Mouse (Mus musculus) heart, adult 2 months (tissue): ENCODE results near the gene Exog. TPM values are rescaled to one million over a fixed set of nuclear protein-coding genes. Genes with fewer than 3 reads are reported as not detected.

Source experiments
- DNase-seq, 2 experiments: peaks; one replicate each; pipeline ENCODE4 v3.0.0; 2021
- H3K27ac ChIP-seq: fragments of 200-600 bp; 2 replicates; pipeline ENCODE4 v1.8.1; 2022
- H3K27me3 ChIP-seq: fragments of 200-500 bp; 2 replicates; pipeline ENCODE4 v1.6.1; 2012; ENCODE audit warnings: mild to moderate bottlenecking, low read length, inconsistent platforms, mixed read lengths; ENCODE audit not compliant: control insufficient read depth, insufficient read depth
- H3K36me3 ChIP-seq: fragments of 200-500 bp; 2 replicates; pipeline ENCODE4 v1.6.1; 2012; ENCODE audit warnings: low read length, inconsistent platforms; ENCODE audit not compliant: control insufficient read depth, insufficient read depth
- H3K4me1 ChIP-seq: fragments of 200-500 bp; 2 replicates; pipeline ENCODE4 v1.6.1; 2011; ENCODE audit warnings: low read length; ENCODE audit not compliant: control insufficient read depth, insufficient read depth
- H3K4me3 ChIP-seq: fragments of 200-600 bp; 2 replicates; pipeline ENCODE4 v1.8.1; 2022
- H3K79me2 ChIP-seq: fragments of 200-500 bp; replicated peaks from 2 replicates; pipeline ENCODE4 v1.6.1; 2012; ENCODE audit warnings: mild to moderate bottlenecking, inconsistent platforms, low read length, moderate library complexity, mixed read lengths; ENCODE audit not compliant: control insufficient read depth, insufficient read depth
- H3K9ac ChIP-seq: fragments of 200-500 bp; 2 replicates; pipeline ENCODE4 v1.6.1; 2012; ENCODE audit warnings: low read depth, mild to moderate bottlenecking, control low read depth, inconsistent platforms, low read length, mixed read lengths
- CTCF ChIP-seq: fragments of 200-600 bp; IDR thresholded peaks from 2 replicates; pipeline ENCODE4 v1.8.1; 2022; ENCODE audit warnings: antibody characterized with exemption, mild to moderate bottlenecking, moderate library complexity
- EP300 ChIP-seq: fragments of 200-500 bp; IDR thresholded peaks from 2 replicates; pipeline ENCODE4 v1.6.1; 2011; ENCODE audit warnings: low read depth, low read length, control low read depth; ENCODE audit not compliant: insufficient read depth
- POLR2A ChIP-seq: fragments of 200-500 bp; IDR thresholded peaks from 2 replicates; pipeline ENCODE4 v1.6.1; 2011; ENCODE audit warnings: mild to moderate bottlenecking, low read depth, low read length, control low read depth; ENCODE audit not compliant: insufficient read depth
- WGBS: fragments of 180-500 bp; shearing (Covaris S2); methylation state at CpG from one replicate; pipeline ENCODE4 v1.1.7; 2018; 5-methylcytosine and 5-hydroxymethylcytosine counted together
- intact Hi-C: fragments of 180-260 bp; cut with DNase I; formaldehyde crosslinking; loops from one replicate; pipeline ENCODE4 v1.15.1; 2025
- polyA plus RNA-seq: library from polyadenylated mRNA; depleted of rRNA; stranded (reverse); fragments of >200 nt; gene quantifications from 2 replicates; pipeline ENCODE4 v1.2.3, GENCODE M21; 2012
- total RNA-seq, 2 experiments: library from RNA; stranded (reverse); gene quantifications; 2 replicates each; pipeline ENCODE4 v1.2.3; 2021

Exog gene
- total and polyA plus RNA-seq, 3 experiments = 1.7 to 3.1 (median 2.0) TPM

DNA sequence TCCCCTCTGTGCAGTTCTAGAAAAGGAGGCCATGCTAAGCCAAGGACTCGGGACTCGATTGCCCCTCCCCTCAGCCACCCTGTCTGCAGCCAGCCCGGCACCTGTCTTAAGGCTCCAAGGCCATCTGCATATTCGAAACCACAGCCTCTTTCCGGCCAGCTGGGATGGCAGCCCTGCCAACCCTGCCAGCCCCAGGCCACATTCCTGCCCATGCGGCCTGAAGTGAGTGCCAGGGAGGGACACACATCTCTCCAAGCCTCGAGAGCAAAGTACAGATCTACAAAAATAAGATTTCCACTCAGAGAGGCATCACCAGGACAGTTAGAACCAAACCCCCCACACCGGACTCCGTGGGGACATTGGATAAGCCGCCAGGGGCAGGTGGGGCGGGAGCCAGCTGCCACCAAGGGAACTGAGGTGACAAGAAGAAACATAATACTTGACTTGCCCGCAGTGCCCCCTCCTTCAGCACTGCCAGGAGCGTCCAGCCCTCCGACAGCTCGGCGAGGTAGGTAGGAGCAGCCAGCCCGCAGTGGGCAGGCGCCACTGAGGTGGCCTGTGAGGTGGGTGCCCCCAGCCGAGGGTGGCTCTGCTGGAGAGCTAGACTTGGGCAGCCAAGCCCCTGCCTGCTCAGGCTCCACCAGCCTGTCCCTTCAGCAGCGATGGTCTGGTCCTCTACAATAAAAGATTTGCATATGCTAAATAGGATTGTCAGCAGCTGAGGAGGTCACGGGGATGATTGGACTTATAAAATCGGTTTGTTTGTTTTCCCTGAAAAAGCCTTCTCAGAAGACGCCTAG is 39.0 kb downstream of the Exog start:
- no peak overlapping the region for H3K4me3 ChIP-seq
- DNase-seq = peak; percentile 49 to 74
- TF ChIP-seq EP300 (0 out of 2 replicates have a peak, but pooled peaks have one; percentile 38), CTCF (no peak)
- no peak overlapping the region for H3K9ac ChIP-seq
- peaks cover 8% of the 10 kb centered on the region; the same call in 1 of the 2 replicates for H3K4me1 ChIP-seq
- WGBS = 45% methylated on average over 23 of the region's 23 CpGs
- H3K79me2 ChIP-seq = no peaks in the 10 kb centered on the region
- no peaks in the 10 kb centered on the region for H3K27me3 ChIP-seq
- intact Hi-C loops = no loop called here
- H3K27ac ChIP-seq = peak overlapping the region; percentile 75
- no peaks in the 10 kb centered on the region for H3K36me3 ChIP-seq

DNA sequence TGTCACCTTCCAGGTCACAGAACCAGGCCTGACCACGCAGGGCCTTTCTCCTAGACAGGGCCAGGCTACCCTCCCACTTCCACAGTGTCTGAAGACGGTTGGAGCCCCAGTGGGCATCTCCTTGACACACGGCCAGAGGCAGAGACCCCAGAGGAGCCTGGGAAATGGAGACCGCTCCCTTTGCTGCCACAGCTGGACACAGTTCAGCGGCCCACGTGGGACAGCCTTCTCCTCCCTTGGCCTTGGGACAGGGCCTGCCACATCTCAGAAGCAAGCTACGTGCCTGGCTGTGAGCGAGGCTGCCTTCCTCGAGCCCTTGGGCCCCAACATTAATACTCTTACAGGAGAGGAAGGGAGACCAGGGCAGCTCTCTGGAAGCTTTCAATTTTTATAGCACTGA is 39.7 kb downstream of the Exog start:
- Histone ChIP-seq H3K4me1 (peaks cover 6% of the 10 kb centered on the region; the same call in 1 of the 2 replicates), H3K4me3 (no peak overlapping the region), H3K79me2 (no peaks in the 10 kb centered on the region), H3K27me3 (no peaks in the 10 kb centered on the region), H3K36me3 (no peaks in the 10 kb centered on the region), H3K27ac (peak overlapping the region; percentile 75), H3K9ac (no peak overlapping the region)
- TF ChIP-seq EP300 = 0 out of 2 replicates have a peak, but pooled peaks have one; percentile 21
- TF ChIP-seq CTCF = no peak
- intact Hi-C loops = no loop called here
- DNase-seq = peak in 1 of 2 experiments; percentile 56
- 42% methylated on average over 9 of the region's 9 CpGs for WGBS

DNA sequence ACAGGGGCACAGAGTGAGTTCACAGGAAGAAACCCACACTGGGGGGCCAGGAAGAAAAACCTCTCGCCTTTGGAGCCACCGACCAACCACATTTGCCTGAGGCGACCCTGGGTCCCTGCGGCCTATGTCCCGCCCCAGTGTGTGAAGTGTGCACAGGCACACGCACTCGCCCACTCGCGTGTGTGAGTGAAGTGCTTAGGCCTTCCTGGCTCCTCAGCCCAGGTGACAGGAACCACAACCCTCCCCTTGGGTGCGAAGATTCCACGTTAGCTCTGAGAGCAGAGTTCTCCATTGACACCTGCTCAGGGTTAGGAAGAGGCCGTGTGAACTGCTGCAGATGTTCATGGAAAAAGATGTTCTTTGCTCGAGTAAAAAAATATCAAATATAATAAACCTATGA is 40.1 kb downstream of the Exog start:
- DNase-seq = no peak
- no peaks in the 10 kb centered on the region for H3K27me3 ChIP-seq
- H3K79me2 ChIP-seq = no peaks in the 10 kb centered on the region
- peak overlapping the region; percentile 75; the same call in 1 of the 2 replicates for H3K27ac ChIP-seq
- WGBS = 85% methylated on average over 13 of the region's 13 CpGs
- intact Hi-C loops = no loop called here
- TF ChIP-seq EP300 = no peak
- TF ChIP-seq CTCF = no peak
- no peak for TF ChIP-seq POLR2A
- H3K36me3 ChIP-seq = no peaks in the 10 kb centered on the region
- peaks cover 3% of the 10 kb centered on the region; the same call in 1 of the 2 replicates for H3K4me1 ChIP-seq
- H3K4me3 ChIP-seq = no peak overlapping the region
- H3K9ac ChIP-seq = no peak overlapping the region

DNA sequence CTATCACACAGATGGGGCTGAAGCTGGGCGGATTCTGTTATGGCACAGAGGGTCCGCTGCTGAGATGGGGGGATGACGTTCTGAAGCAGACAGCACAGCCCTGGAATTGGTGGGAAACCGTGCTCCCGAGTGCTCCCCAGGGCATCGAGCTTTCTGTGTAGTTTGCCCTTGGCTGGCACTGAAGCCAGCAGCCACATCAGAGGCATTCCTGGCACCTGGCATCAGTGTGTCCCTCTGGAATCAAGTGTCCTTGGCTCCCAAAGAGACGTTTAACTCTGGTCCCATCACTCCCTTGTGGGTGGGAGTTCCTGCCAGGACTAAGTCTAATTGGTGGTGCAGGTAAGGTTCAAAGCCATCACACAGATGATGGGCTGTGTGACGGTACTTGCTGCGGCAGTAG is 51.6 kb downstream of the Exog start:
- Histone ChIP-seq H3K36me3 (peaks cover 2% of the 10 kb centered on the region; the same call in 1 of the 2 replicates), H3K4me1 (peaks cover 1% of the 10 kb centered on the region; the same call in 1 of the 2 replicates), H3K4me3 (no peak overlapping the region), H3K79me2 (no peaks in the 10 kb centered on the region), H3K27me3 (no peaks in the 10 kb centered on the region), H3K27ac (peak overlapping the region; percentile 52), H3K9ac (no peak overlapping the region)
- peak; percentile 34 to 55 for DNase-seq
- TF ChIP-seq POLR2A (no peak), CTCF (no peak), EP300 (0 out of 2 replicates have a peak, but pooled peaks have one; percentile 47)
- 48% methylated on average over 9 of the region's 9 CpGs for WGBS
- intact Hi-C loops = no loop called here

DNA sequence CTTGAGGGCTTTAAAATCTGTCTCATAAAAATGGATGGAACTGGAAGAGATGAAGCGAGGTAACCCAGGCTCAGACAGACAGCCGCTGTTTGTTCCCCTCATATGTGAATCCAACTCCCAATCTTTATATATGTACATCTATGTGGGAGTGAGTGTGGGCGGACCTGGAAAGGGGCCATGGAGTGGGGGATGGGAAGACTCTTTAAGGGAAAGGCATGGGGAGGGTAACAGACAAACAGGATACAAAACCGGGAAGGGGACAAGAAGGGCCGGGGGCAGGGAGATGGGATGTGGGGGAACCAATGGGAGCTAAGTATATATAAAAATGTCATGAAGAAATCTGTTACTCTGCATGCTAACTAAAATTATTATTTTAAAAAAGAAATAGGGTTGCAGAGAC is 52.2 kb downstream of the Exog start:
- intact Hi-C loops = no loop called here
- WGBS = 40% methylated on average over 5 of the region's 5 CpGs

More for the DNA sequence above, 52.2 kb downstream of the Exog start:
- Histone ChIP-seq H3K36me3 (peaks cover 2% of the 10 kb centered on the region; the same call in 1 of the 2 replicates), H3K4me1 (peaks cover 1% of the 10 kb centered on the region; the same call in 1 of the 2 replicates), H3K27me3 (no peaks in the 10 kb centered on the region), H3K4me3 (no peak overlapping the region), H3K79me2 (no peaks in the 10 kb centered on the region), H3K27ac (peak overlapping the region; percentile 55), H3K9ac (no peak overlapping the region)
- TF ChIP-seq EP300 (no peak), POLR2A (no peak), CTCF (no peak)
- DNase-seq = no peak
